Mouse (Mus musculus): ENCODE measurements around the gene Slmap. TPM values are rescaled to one million over a fixed set of nuclear protein-coding genes. Genes with fewer than 3 reads are reported as not detected.
A peak's percentile ranks its signal among the peaks of the same experiment; 100 is the strongest.

The Slmap gene
- total and polyA plus RNA-seq, 3 experiments, result 19.0 to 61.0 (median 51.0) TPM

DNA sequence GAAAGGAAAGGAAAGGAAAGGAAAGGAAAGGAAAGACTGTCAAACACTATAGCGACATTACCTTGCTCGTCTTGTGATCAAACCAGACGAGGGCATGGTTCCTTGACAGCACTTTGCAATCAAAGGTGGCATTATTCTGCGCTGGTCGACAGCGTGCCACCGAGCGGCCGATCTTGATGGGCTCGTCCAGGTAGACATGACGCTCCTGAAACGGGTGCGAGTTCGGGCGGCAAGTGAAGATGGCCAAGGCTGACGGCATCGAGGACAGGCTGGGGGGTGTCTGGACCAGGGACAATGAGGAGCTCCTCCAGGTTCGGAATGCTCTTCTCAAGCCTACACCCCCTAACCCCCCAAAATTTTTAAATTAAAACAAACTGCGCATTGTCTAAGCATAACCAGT lies 1.5 kb downstream of the Slmap start:
- no peak for TF ChIP-seq ZC3H11A (IDR thresholded peaks at IDR 0.05; ENCODE audit: low read depth, low read length)
- no peak for TF ChIP-seq ETS1 (conservative IDR thresholded peaks at IDR 0.05; ENCODE audit: low read depth, low read length)
- TF ChIP-seq CHD1 (IDR thresholded peaks at IDR 0.05; ENCODE audit: low read depth, low read length), result 0 out of 2 replicates have a peak, but pooled peaks have one; percentile 6
- Histone ChIP-seq H3K36me3 (replicated peaks in 1 of 2; ENCODE audit: control insufficient read depth in 1 of 2, insufficient read depth in 1 of 2, low read length in 1 of 2) (peaks cover 0 to 21% of the 10 kb centered on the region in 2 experiments), H3K4me1 (ENCODE audit: control insufficient read depth in 1 of 2, insufficient read depth in 2 of 2) (peaks cover 0 to 37% of the 10 kb centered on the region in 2 experiments; a peak in 2 of 4 replicates), H3K27ac (ENCODE audit: insufficient read depth, low read depth) (peak overlapping the region; percentile 3; the same call in 1 of the 2 replicates), H3K9ac (ENCODE audit: insufficient read depth, low read depth) (peak overlapping the region; percentile 96), H3K9me3 (replicated peaks; ENCODE audit: low read length) (no peaks in the 10 kb centered on the region), H3K4me2 (ENCODE audit: insufficient read depth, low read depth, poor library complexity, severe bottlenecking) (peak overlapping the region; percentile 91), H3K27me3 (replicated peaks) (no peaks in the 10 kb centered on the region), H3K79me2 (replicated peaks; ENCODE audit: control insufficient read depth, extremely low read depth, insufficient read depth, poor library complexity, severe bottlenecking) (peaks cover 56% of the 10 kb centered on the region), H3K4me3 (replicated peaks in 1 of 3; ENCODE audit: low read depth in 2 of 3, low read length in 2 of 3, poor library complexity in 1 of 3) (peak overlapping the region; percentile 74 to 100 (median 95))
- dilution Hi-C loops (cut with MboI; ENCODE audit: extremely low pct_ligation_motif_present, extremely low pct_unique_long_range_greater_than_20kb, low sequenced_read_pairs), result no loop called here
- in situ Hi-C loops (cut with MboI; ENCODE audit: low pct_ligation_motif_present, low pct_unique_long_range_greater_than_20kb, low sequenced_read_pairs), result no loop called here
- DNase-seq (ENCODE audit: extremely low read depth), result no peak

DNA sequence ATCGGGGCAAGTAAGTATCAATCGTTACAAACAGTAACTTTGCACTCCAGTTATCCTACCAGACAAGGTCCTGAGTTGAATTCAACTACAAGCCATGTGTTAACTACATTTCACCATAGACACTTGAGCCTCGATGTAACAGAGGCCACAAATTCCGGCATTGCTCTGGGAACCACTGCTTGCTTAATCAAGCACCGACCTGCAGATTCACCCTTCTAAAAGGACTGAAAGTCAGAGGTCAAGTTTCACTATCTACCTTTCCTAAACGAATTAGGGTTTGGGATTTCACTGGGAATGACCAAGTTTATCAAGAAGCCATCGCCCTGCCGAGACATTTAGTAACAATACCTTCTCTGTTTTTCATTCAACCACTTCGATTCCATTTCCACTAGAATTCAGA lies 2.0 kb downstream of the Slmap start:
- no peak for DNase-seq (ENCODE audit: extremely low read depth)
- peak overlapping the region; percentile 96; the same call in 1 of the 2 replicates for H3K9ac ChIP-seq (ENCODE audit: insufficient read depth, low read depth)
- dilution Hi-C loops (cut with MboI; ENCODE audit: extremely low pct_ligation_motif_present, extremely low pct_unique_long_range_greater_than_20kb, low sequenced_read_pairs), result no loop called here

DNA sequence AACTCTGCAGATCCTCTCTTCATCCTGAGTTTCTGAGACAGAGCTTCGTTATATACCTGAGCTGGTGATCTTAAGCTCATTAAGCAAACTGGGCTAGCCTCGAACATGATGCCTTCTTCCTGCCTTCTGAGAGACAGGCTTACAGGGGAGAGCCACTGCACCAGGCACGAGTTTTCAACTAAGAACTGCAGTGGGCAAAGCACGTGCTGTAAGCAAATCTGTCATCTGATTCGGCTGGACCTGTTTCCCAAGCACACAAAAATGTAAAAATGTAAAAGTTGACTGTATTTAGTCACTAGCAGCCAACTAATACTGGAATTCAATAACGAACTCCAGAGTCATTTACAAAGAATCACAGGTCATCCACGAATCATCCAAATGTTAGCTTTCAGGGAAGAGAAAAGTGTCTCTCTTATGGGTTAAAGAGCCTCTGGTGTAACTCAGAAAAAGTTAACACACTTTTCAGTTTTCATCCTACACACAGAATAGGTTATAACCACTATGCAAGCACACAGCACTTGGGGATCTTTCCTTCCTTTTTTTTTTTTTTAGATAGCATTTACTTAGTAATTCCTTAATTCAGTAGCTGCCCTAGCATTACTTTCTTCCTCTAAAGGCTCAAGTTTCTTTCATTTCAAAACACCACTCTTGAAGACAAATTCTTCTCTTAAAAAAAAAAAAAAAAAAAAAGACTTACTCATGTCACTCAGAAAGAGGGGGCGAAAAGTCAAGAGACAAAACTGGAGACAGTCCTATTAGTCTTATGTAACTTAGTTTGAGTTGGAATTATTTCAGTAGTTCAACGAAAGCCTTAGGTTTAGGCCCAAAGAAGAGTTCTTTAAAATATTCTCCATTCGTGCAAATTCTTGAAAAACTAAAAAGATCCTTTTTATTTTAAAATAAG lies 3.1 kb downstream of the Slmap start:
- H3K27ac ChIP-seq (ENCODE audit: insufficient read depth, low read depth), result no peak overlapping the region
- no peaks in the 10 kb centered on the region for H3K27me3 ChIP-seq (replicated peaks)
- H3K4me1 ChIP-seq (ENCODE audit: control insufficient read depth in 1 of 2, insufficient read depth in 2 of 2), result peaks cover 0 to 50% of the 10 kb centered on the region in 2 experiments; a peak in 2 of 4 replicates
- H3K9ac ChIP-seq (ENCODE audit: insufficient read depth, low read depth), result peak overlapping the region; percentile 45; the same call in 1 of the 2 replicates
- no peaks in the 10 kb centered on the region for H3K9me3 ChIP-seq (replicated peaks; ENCODE audit: low read length)
- H3K4me3 ChIP-seq (replicated peaks in 1 of 3; ENCODE audit: low read depth in 2 of 3, low read length in 2 of 3, poor library complexity in 1 of 3), result peak overlapping the region; percentile 33 to 39 (median 37)
- in situ Hi-C loops (cut with MboI; ENCODE audit: low pct_ligation_motif_present, low pct_unique_long_range_greater_than_20kb, low sequenced_read_pairs) (no loop called here), dilution Hi-C loops (cut with MboI; ENCODE audit: extremely low pct_ligation_motif_present, extremely low pct_unique_long_range_greater_than_20kb, low sequenced_read_pairs) (no loop called here)
- peak overlapping the region; percentile 81 for H3K4me2 ChIP-seq (ENCODE audit: insufficient read depth, low read depth, poor library complexity, severe bottlenecking)
- H3K79me2 ChIP-seq (replicated peaks; ENCODE audit: control insufficient read depth, extremely low read depth, insufficient read depth, poor library complexity, severe bottlenecking), result peaks cover 57% of the 10 kb centered on the region
- peak; percentile 31 for DNase-seq (ENCODE audit: extremely low read depth)
- peaks cover 0 to 30% of the 10 kb centered on the region in 2 experiments for H3K36me3 ChIP-seq (replicated peaks in 1 of 2; ENCODE audit: control insufficient read depth in 1 of 2, insufficient read depth in 1 of 2, low read length in 1 of 2)
- TF ChIP-seq MAFK (IDR thresholded peaks at IDR 0.05; ENCODE audit: insufficient replicate concordance, low read length) (no peak), CHD2 (IDR thresholded peaks at IDR 0.05; ENCODE audit: low read length) (no peak), JUND (conservative IDR thresholded peaks at IDR 0.05; ENCODE audit: low read depth, low read length) (no peak), PAX5 (IDR thresholded peaks at IDR 0.05; ENCODE audit: low read length) (no peak), BHLHE40 (IDR thresholded peaks at IDR 0.05; ENCODE audit: low read depth, low read length) (peak; percentile 96), EP300 (IDR thresholded peaks at IDR 0.05; ENCODE audit: low read length) (no peak), JUN (IDR thresholded peaks at IDR 0.05; ENCODE audit: insufficient read depth, low read depth, low read length) (no peak), ZC3H11A (IDR thresholded peaks at IDR 0.05; ENCODE audit: low read depth, low read length) (no peak), ZMIZ1 (IDR thresholded peaks at IDR 0.05; ENCODE audit: low read depth, low read length) (no peak), RCOR1 (conservative IDR thresholded peaks at IDR 0.05; ENCODE audit: low read depth, low read length) (no peak), MAX (IDR thresholded peaks at IDR 0.05; ENCODE audit: low read length) (peak; percentile 75), TCF12 (IDR thresholded peaks at IDR 0.05; ENCODE audit: low read depth, low read length) (no peak), E2F4 (IDR thresholded peaks at IDR 0.05; ENCODE audit: insufficient replicate concordance, low read depth, low read length) (no peak), SMC3 (IDR thresholded peaks at IDR 0.05; ENCODE audit: low read depth, low read length) (no peak), POLR2AphosphoS2 (IDR thresholded peaks at IDR 0.05; ENCODE audit: low read depth, low read length) (no peak), ZNF384 (IDR thresholded peaks at IDR 0.05; ENCODE audit: low read depth, low read length) (peak; percentile 71), GABPA (IDR thresholded peaks at IDR 0.05; ENCODE audit: insufficient replicate concordance, low read depth, low read length) (no peak), NRF1 (IDR thresholded peaks at IDR 0.05; ENCODE audit: low read depth, low read length) (no peak), POLR2A (IDR thresholded peaks at IDR 0.05; ENCODE audit: low read depth, low read length) (no peak), USF1 (IDR thresholded peaks at IDR 0.05; ENCODE audit: low read depth, low read length) (no peak)

More for the DNA sequence above, 2.0 kb downstream of the Slmap start:
- TF ChIP-seq UBTF (IDR thresholded peaks at IDR 0.05; ENCODE audit: low read depth, low read length) (no peak), TBP (conservative IDR thresholded peaks at IDR 0.05; ENCODE audit: low read depth, low read length) (0 out of 2 replicates have a peak, but pooled peaks have one; percentile 21), GABPA (IDR thresholded peaks at IDR 0.05; ENCODE audit: insufficient replicate concordance, low read depth, low read length) (no peak), NELFE (IDR thresholded peaks at IDR 0.05; ENCODE audit: low read depth, low read length) (no peak)
- in situ Hi-C loops (cut with MboI; ENCODE audit: low pct_ligation_motif_present, low pct_unique_long_range_greater_than_20kb, low sequenced_read_pairs), result no loop called here
- peaks cover 0 to 40% of the 10 kb centered on the region in 2 experiments; a peak in 2 of 4 replicates for H3K4me1 ChIP-seq (ENCODE audit: control insufficient read depth in 1 of 2, insufficient read depth in 2 of 2)
- peaks cover 56% of the 10 kb centered on the region for H3K79me2 ChIP-seq (replicated peaks; ENCODE audit: control insufficient read depth, extremely low read depth, insufficient read depth, poor library complexity, severe bottlenecking)
- peaks cover 0 to 24% of the 10 kb centered on the region in 2 experiments for H3K36me3 ChIP-seq (replicated peaks in 1 of 2; ENCODE audit: control insufficient read depth in 1 of 2, insufficient read depth in 1 of 2, low read length in 1 of 2)
- H3K27ac ChIP-seq (ENCODE audit: insufficient read depth, low read depth), result no peak overlapping the region
- no peaks in the 10 kb centered on the region for H3K27me3 ChIP-seq (replicated peaks)
- H3K9me3 ChIP-seq (replicated peaks; ENCODE audit: low read length), result no peaks in the 10 kb centered on the region
- peak overlapping the region; percentile 74 to 100 (median 95) for H3K4me3 ChIP-seq (replicated peaks in 1 of 3; ENCODE audit: low read depth in 2 of 3, low read length in 2 of 3, poor library complexity in 1 of 3)
- H3K4me2 ChIP-seq (ENCODE audit: insufficient read depth, low read depth, poor library complexity, severe bottlenecking), result peak overlapping the region; percentile 91
